Mouse (Mus musculus) hindbrain, embryonic 13.5 days (tissue): ENCODE measurements at regions not wholly inside any gene's neighbourhood (a gene's known extent, or its start where the extent isn't known, plus 50 kb on each side); places are given as distances from the start of the nearest gene placed in this dataset. TPM values are rescaled to one million over a fixed set of nuclear protein-coding genes. Genes with fewer than 3 reads are reported as not detected.

ENCODE experiments used
- microRNA-seq: library from miRNA; unstranded; fragments of <30 nt; microRNA quantifications from one replicate; pipeline ENCODE4, GENCODE M21; 2016

Small RNA genes lying in the stretch of these regions (microRNA-seq; reads per million reads assigned to microRNA genes)
- gene Gm24080 = not detected
